Mouse (Mus musculus) Patski (cell line): ENCODE results near the gene Grap2. TPM values are rescaled to one million over a fixed set of nuclear protein-coding genes. Genes with fewer than 3 reads are reported as not detected.

ENCODE experiments used
- ATAC-seq: fragments of 100-300 bp; one replicate; pipeline ENCODE4 v1.8.0; 2021
- CTCF ChIA-PET: fragments of 350-600 bp; sonication (Branson Sonifier 250); formaldehyde crosslinking; loops from one replicate; lab custom pipeline; 2022; ENCODE audit warnings: inconsistent platforms; lab: Charles Lee
- POLR2A ChIA-PET: fragments of 350-600 bp; sonication (Branson Sonifier 250); formaldehyde crosslinking; loops from one replicate; lab custom pipeline; 2022; ENCODE audit warnings: antibody characterized with exemption, inconsistent platforms; lab: Charles Lee
- DNase-seq: peaks from one replicate; pipeline ENCODE4 v3.0.0-alpha.2; 2011; ENCODE audit warnings: low read depth, low spot score
- H3K27me3 ChIP-seq: fragments of 371-371 bp; one replicate; pipeline ENCODE4 v1.5.1; 2021
- CTCF ChIP-seq: fragments of 100-300 bp; IDR thresholded peaks from one replicate; pipeline ENCODE4 v1.5.1; 2021
- in situ Hi-C: fragments of 300-500 bp; cut with MboI; formaldehyde crosslinking; loops from 3 replicates; pipeline ENCODE4 v1.11.1; 2018; ENCODE audit warnings: low pct_unique_long_range_greater_than_20kb, mixed read lengths
- polyA plus RNA-seq: library from polyadenylated mRNA; unstranded; gene quantifications from one replicate; pipeline ENCODE4 v1.2.3, GENCODE M21; 2021

Grap2 gene
- polyA plus RNA-seq, 1 experiment from 2014 or later, result not detected

GRCm38 (mm10) chr15:80617839-80618238, 45.4 kb downstream of the Grap2 start:
- in situ Hi-C loops, result no loop called here
- DNase-seq, result no peak
- ATAC-seq, result no peak
- no peak for TF ChIP-seq CTCF
- peaks cover 47% of the 10 kb centered on the region for H3K27me3 ChIP-seq
- ChIA-PET POLR2A (no interaction called here), CTCF (interaction anchor here (1.0 kb wide), 1 partner anchor 18 kb away, joined by 3 read pairs; no protein-coding TSS in a partner anchor)

- DNase-seq (no peak), ATAC-seq (no peak)
- TF ChIP-seq CTCF, result no peak
- peaks cover 49% of the 10 kb centered on the region for H3K27me3 ChIP-seq
- in situ Hi-C loops, result no loop called here
- POLR2A ChIA-PET, result no interaction called here
- CTCF ChIA-PET, result interaction anchor here (0.8 kb wide), 1 partner anchor 10 kb away, joined by 3 read pairs; no protein-coding TSS in a partner anchor
These were observed 46.8 kb downstream of the Grap2 start for GRCm38 (mm10) chr15:80619166-80619565.

- POLR2A ChIA-PET, result no interaction called here
- no peak for DNase-seq
- in situ Hi-C loops, result no loop called here
- CTCF ChIA-PET, result interaction anchor here (0.8 kb wide), 1 partner anchor 10 kb away, joined by 3 read pairs; no protein-coding TSS in a partner anchor
- H3K27me3 ChIP-seq, result peaks cover 48% of the 10 kb centered on the region
- TF ChIP-seq CTCF, result no peak
- no peak for ATAC-seq
These were observed 47.4 kb downstream of the Grap2 start for GRCm38 (mm10) chr15:80619786-80620185.

- ATAC-seq (no peak), DNase-seq (no peak)
- ChIA-PET CTCF (no interaction called here), POLR2A (no interaction called here)
- peaks cover 52% of the 10 kb centered on the region for H3K27me3 ChIP-seq
- in situ Hi-C loops, result no loop called here
- no peak for TF ChIP-seq CTCF
These were observed 48.0 kb downstream of the Grap2 start for GRCm38 (mm10) chr15:80620371-80620770.

GRCm38 (mm10) chr15:80623171-80623837, 50.9 kb downstream of the Grap2 start:
- no peak for TF ChIP-seq CTCF
- ChIA-PET POLR2A (no interaction called here), CTCF (no interaction called here)
- no peak for DNase-seq
- in situ Hi-C loops, result no loop called here
- peaks cover 44% of the 10 kb centered on the region for H3K27me3 ChIP-seq
- no peak for ATAC-seq

GRCm38 (mm10) chr15:80626472-80626871, 54.1 kb downstream of the Grap2 start:
- H3K27me3 ChIP-seq, result peaks cover 22% of the 10 kb centered on the region
- CTCF ChIA-PET, result no interaction called here
- ATAC-seq (no peak), DNase-seq (no peak)
- in situ Hi-C loops, result no loop called here
- POLR2A ChIA-PET, result no interaction called here
- TF ChIP-seq CTCF, result no peak

GRCm38 (mm10) chr15:80630147-80630546, 57.8 kb downstream of the Grap2 start:
- ChIA-PET CTCF (interaction anchor here (1.0 kb wide), 1 partner anchor 11 kb away, joined by 3 read pairs; no protein-coding TSS in a partner anchor), POLR2A (interaction anchor here (0.8 kb wide), 1 partner anchor 36 kb away, joined by 3 read pairs; no protein-coding TSS in a partner anchor)
- ATAC-seq, result no peak
- no peak for DNase-seq
- in situ Hi-C loops, result loop anchor here (10.0 kb wide), 1 partner anchor 65 kb away; no protein-coding TSS in a partner anchor
- H3K27me3 ChIP-seq, result peaks cover 20% of the 10 kb centered on the region
- no peak for TF ChIP-seq CTCF

GRCm38 (mm10) chr15:80630711-80631110, 58.3 kb downstream of the Grap2 start:
- DNase-seq (no peak), ATAC-seq (no peak)
- peaks cover 15% of the 10 kb centered on the region for H3K27me3 ChIP-seq
- ChIA-PET POLR2A (interaction anchor here (0.8 kb wide), 1 partner anchor 36 kb away, joined by 3 read pairs; no protein-coding TSS in a partner anchor), CTCF (no interaction called here)
- no peak for TF ChIP-seq CTCF
- in situ Hi-C loops, result loop anchor here (10.0 kb wide), 1 partner anchor 64 kb away; no protein-coding TSS in a partner anchor

- ChIA-PET POLR2A (interaction anchor here (0.6 kb wide), 1 partner anchor 74 kb away, joined by 6 read pairs; no protein-coding TSS in a partner anchor), CTCF (no interaction called here)
- peaks cover 14% of the 10 kb centered on the region for H3K27me3 ChIP-seq
- TF ChIP-seq CTCF, result no peak
- ATAC-seq, result no peak
- in situ Hi-C loops, result loop anchor here (10.0 kb wide), 1 partner anchor 63 kb away; no protein-coding TSS in a partner anchor
- DNase-seq, result no peak
These were observed 58.9 kb downstream of the Grap2 start for GRCm38 (mm10) chr15:80631311-80631710.

GRCm38 (mm10) chr15:80632280-80632893, 60.0 kb downstream of the Grap2 start:
- TF ChIP-seq CTCF, result no peak
- in situ Hi-C loops, result loop anchor here (10.0 kb wide), 1 partner anchor 62 kb away; no protein-coding TSS in a partner anchor
- DNase-seq, result no peak
- ChIA-PET CTCF (no interaction called here), POLR2A (interaction anchor here (0.6 kb wide), 1 partner anchor 329 kb away, joined by 4 read pairs; no protein-coding TSS in a partner anchor)
- peaks cover 12% of the 10 kb centered on the region for H3K27me3 ChIP-seq
- no peak for ATAC-seq
